In the genomic region with DNA sequence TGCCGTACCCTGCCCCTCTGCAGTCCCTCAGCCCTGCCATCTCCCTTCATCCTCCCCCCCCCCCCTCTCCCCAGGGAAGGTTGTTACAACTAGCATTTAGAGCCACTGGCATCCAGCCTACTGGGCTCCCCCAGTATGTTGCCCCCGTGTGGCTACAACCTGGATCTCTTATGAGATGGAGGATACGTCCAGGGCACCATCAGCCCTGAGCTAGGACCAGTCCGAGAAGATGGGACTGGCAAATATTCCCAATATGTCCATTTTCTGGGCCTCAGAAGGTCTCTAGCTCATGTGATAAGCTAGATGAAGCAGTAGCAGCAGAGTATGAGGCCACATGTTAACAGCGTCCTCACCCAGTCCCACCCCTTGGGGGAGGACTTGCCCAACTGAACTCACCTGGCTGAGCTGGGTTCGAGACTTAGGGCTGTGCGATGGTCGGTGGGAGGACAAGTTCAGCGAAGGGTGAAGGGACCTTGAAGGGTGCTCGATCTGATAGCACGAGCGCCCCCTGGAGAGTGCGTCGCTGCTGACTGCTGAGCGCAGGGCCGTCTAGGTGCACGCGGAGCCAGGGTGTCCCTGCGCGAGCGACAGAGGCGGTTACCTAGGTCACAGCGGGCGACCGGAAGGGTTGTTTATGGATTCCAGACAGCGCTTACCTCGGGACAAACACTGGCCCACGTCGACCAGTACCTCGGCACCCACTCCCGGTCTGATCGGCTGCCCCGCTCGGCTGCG, we compare ENCODE assay signal across 8 mouse cellular contexts. TPM values are rescaled to one million over a fixed set of nuclear protein-coding genes. Genes with fewer than 3 reads are reported as not detected.
A peak's percentile ranks its signal among the peaks of the same experiment; 100 is the strongest.
DNase-seq lines count a peak whose midpoint lies in the region; ATAC-seq lines count a peak whose summit lies in the region.

No protein-coding gene starts in this region.

- peaks cover 50% of the 10 kb centered on the region for H3K36me3 ChIP-seq in hindbrain, embryonic 10.5 days
- peaks cover 36% of the 10 kb centered on the region for H3K36me3 ChIP-seq in lung, embryonic 16.5 days (ENCODE audit: control insufficient read depth, insufficient read depth, low read length)

- H3K27me3 ChIP-seq in hindbrain, embryonic 10.5 days (ENCODE audit: insufficient read depth, poor library complexity, severe bottlenecking): peaks cover 29% of the 10 kb centered on the region
- H3K27me3 ChIP-seq in lung, embryonic 16.5 days (ENCODE audit: control insufficient read depth, insufficient read depth, low read depth, low read length): peaks cover 22% of the 10 kb centered on the region

- H3K27ac ChIP-seq in hindbrain, embryonic 10.5 days: peak overlapping the region; percentile 95
- H3K27ac ChIP-seq in lung, embryonic 16.5 days (ENCODE audit: low read length): peak overlapping the region; percentile 97

- WGBS in hindbrain, embryonic 10.5 days: 3% methylated on average over 35 of the region's 35 CpGs
- 1% methylated on average over 35 of the region's 35 CpGs for WGBS in lung, embryonic 16.5 days

- peak; percentile 81 for DNase-seq in Muller cell, postnatal 12 days (ENCODE audit: inconsistent ontology term)
- DNase-seq in cerebellum, adult 9-10 months: peak; percentile 85
- peak; percentile 64 to 89 for DNase-seq in frontal cortex, adult 2 months (ENCODE audit: extremely low spot score in 1 of 2, low spot score in 1 of 2)
- peak; percentile 79 for DNase-seq in hindbrain, embryonic 10.5 days (ENCODE audit: low spot score)
- DNase-seq in layer of hippocampus, adult 9-11 months: peak; percentile 88
- DNase-seq in ovary, adult 18-20 months (ENCODE audit: low spot score): peak; percentile 63
- peak; percentile 91 for DNase-seq in thymus, postnatal 0 days (ENCODE audit: low spot score)

- peak overlapping the region; percentile 94 for H3K4me2 ChIP-seq in lung, embryonic 16.5 days (ENCODE audit: low read depth, low read length)

- H3K9ac ChIP-seq in lung, embryonic 16.5 days (ENCODE audit: low read length): peak overlapping the region; percentile 91

- H3K4me1 ChIP-seq in hindbrain, embryonic 10.5 days (replicated peaks): peaks cover 39% of the 10 kb centered on the region
- peaks cover 16% of the 10 kb centered on the region for H3K4me1 ChIP-seq in lung, embryonic 16.5 days (replicated peaks; ENCODE audit: control insufficient read depth, insufficient read depth, low read length)

- H3K4me3 ChIP-seq in hindbrain, embryonic 10.5 days: peak overlapping the region; percentile 71
- peak overlapping the region; percentile 81 for H3K4me3 ChIP-seq in lung, embryonic 16.5 days (ENCODE audit: low read length)

- no peaks in the 10 kb centered on the region for H3K9me3 ChIP-seq in hindbrain, embryonic 10.5 days
- no peaks in the 10 kb centered on the region for H3K9me3 ChIP-seq in lung, embryonic 16.5 days (ENCODE audit: control insufficient read depth, low read length)

- ATAC-seq in lung, embryonic 16.5 days (ENCODE audit: low read depth): peak; percentile 90

RNA-seq across cellular contexts. Expression of a gene that starts 0.5 kb away (rescaled TPM):
- polyA plus RNA-seq in frontal cortex, adult 2 months (2012; rRNA removed): 30.0 and 30.5 TPM in 2 replicates
- polyA plus RNA-seq in hindbrain, embryonic 10.5 days (2016; fragmentation: Nextera tagmentation; extraction: Ambion mirVana): 6.9 and 8.3 TPM in 2 replicates
- polyA plus RNA-seq in lung, embryonic 16.5 days (2015; fragmentation: Nextera tagmentation; extraction: Ambion mirVana): 3.4 and 7.7 TPM in 2 replicates
- polyA plus RNA-seq in thymus, postnatal 0 days (2015; fragmentation: Nextera tagmentation; extraction: Ambion mirVana): 9.0 and 9.2 TPM in 2 replicates

RNA-seq across cellular contexts. Expression of a gene that starts 3.6 kb away (rescaled TPM):
- polyA plus RNA-seq in frontal cortex, adult 2 months (2012; rRNA removed): 3.3 TPM in 2 replicates
- 1.3 and 2.1 TPM in 2 replicates for polyA plus RNA-seq in hindbrain, embryonic 10.5 days (2016; fragmentation: Nextera tagmentation; extraction: Ambion mirVana)
- polyA plus RNA-seq in lung, embryonic 16.5 days (2015; fragmentation: Nextera tagmentation; extraction: Ambion mirVana): 1.5 and 1.6 TPM in 2 replicates
- polyA plus RNA-seq in thymus, postnatal 0 days (2015; fragmentation: Nextera tagmentation; extraction: Ambion mirVana): 1.9 and 2.1 TPM in 2 replicates

RNA-seq across cellular contexts. Expression of a gene that starts 5.9 kb away (rescaled TPM):
- polyA plus RNA-seq in frontal cortex, adult 2 months (2012; rRNA removed): 2.4 and 3.8 TPM in 2 replicates
- 0.96 and 3.3 TPM in 2 replicates for polyA plus RNA-seq in hindbrain, embryonic 10.5 days (2016; fragmentation: Nextera tagmentation; extraction: Ambion mirVana)
- polyA plus RNA-seq in lung, embryonic 16.5 days (2015; fragmentation: Nextera tagmentation; extraction: Ambion mirVana): 9.6 and 16.1 TPM in 2 replicates
- 2.9 and 4.5 TPM in 2 replicates for polyA plus RNA-seq in thymus, postnatal 0 days (2015; fragmentation: Nextera tagmentation; extraction: Ambion mirVana)

RNA-seq across cellular contexts. Expression of a gene that starts 11.5 kb away (rescaled TPM):
- polyA plus RNA-seq in frontal cortex, adult 2 months (2012; rRNA removed): 0.16 and 0.25 TPM in 2 replicates
- not detected in 2 replicates for polyA plus RNA-seq in hindbrain, embryonic 10.5 days (2016; fragmentation: Nextera tagmentation; extraction: Ambion mirVana)
- 0.04 TPM in 1 of 2 replicates, not detected in the other for polyA plus RNA-seq in lung, embryonic 16.5 days (2015; fragmentation: Nextera tagmentation; extraction: Ambion mirVana)
- polyA plus RNA-seq in thymus, postnatal 0 days (2015; fragmentation: Nextera tagmentation; extraction: Ambion mirVana): not detected in 2 replicates

RNA-seq across cellular contexts. Expression of a gene that starts 17.7 kb away (rescaled TPM):
- polyA plus RNA-seq in frontal cortex, adult 2 months (2012; rRNA removed): 101 and 112 TPM in 2 replicates
- 187 and 194 TPM in 2 replicates for polyA plus RNA-seq in hindbrain, embryonic 10.5 days (2016; fragmentation: Nextera tagmentation; extraction: Ambion mirVana)
- 158 and 172 TPM in 2 replicates for polyA plus RNA-seq in lung, embryonic 16.5 days (2015; fragmentation: Nextera tagmentation; extraction: Ambion mirVana)
- 175 and 195 TPM in 2 replicates for polyA plus RNA-seq in thymus, postnatal 0 days (2015; fragmentation: Nextera tagmentation; extraction: Ambion mirVana)

Comparison
In these comparisons a context has a peak if more than half of its experiments do, and no peak if none do; other contexts are left out.
1. Peak in every context shown above with its lines: DNase-seq, ATAC-seq, H3K4me3 ChIP-seq and H3K27ac ChIP-seq.